Mouse (Mus musculus): ENCODE measurements around the gene Trim9.

Trim9 gene

GRCm38 (mm10) chr12:70347202-70347841, at the start of gene Trim9:
TSS of gene Trim9 (minus strand) at chr12:70347614.
- DNase-seq: peak; percentile 93

- no peak for DNase-seq
Measured at GRCm38 (mm10) chr12:70395061-70395460, 47.6 kb upstream of the Trim9 start.

- no peak for DNase-seq
Measured at GRCm38 (mm10) chr12:70391236-70391635, 43.8 kb upstream of the Trim9 start.

GRCm38 (mm10) chr12:70374976-70375375, 27.6 kb upstream of the Trim9 start:
- no peak for DNase-seq

GRCm38 (mm10) chr12:70372874-70373273, 25.5 kb upstream of the Trim9 start:
- no peak for DNase-seq

- no peak for DNase-seq
Measured at GRCm38 (mm10) chr12:70369348-70369747, 21.9 kb upstream of the Trim9 start.

GRCm38 (mm10) chr12:70368820-70369219, 21.4 kb upstream of the Trim9 start:
- DNase-seq: no peak

GRCm38 (mm10) chr12:70367326-70368248, 20.2 kb upstream of the Trim9 start:
- DNase-seq: peak; percentile 4

GRCm38 (mm10) chr12:70363016-70363415, 15.6 kb upstream of the Trim9 start:
- no peak for DNase-seq

GRCm38 (mm10) chr12:70360276-70360675, 12.9 kb upstream of the Trim9 start:
- peak; percentile 40 for DNase-seq

GRCm38 (mm10) chr12:70359443-70359842, 12.0 kb upstream of the Trim9 start:
- no peak for DNase-seq

GRCm38 (mm10) chr12:70354926-70355325, 7.5 kb upstream of the Trim9 start:
- no peak for DNase-seq

- DNase-seq: no peak
Measured at GRCm38 (mm10) chr12:70350490-70350889, 3.1 kb upstream of the Trim9 start.

- DNase-seq: no peak
Measured at GRCm38 (mm10) chr12:70349788-70350187, 2.4 kb upstream of the Trim9 start.

GRCm38 (mm10) chr12:70348026-70348425, 612 bp upstream of the Trim9 start:
- no peak for DNase-seq

GRCm38 (mm10) chr12:70346139-70347026, 1.0 kb downstream of the Trim9 start:
- DNase-seq: no peak

GRCm38 (mm10) chr12:70345531-70346138, 1.8 kb downstream of the Trim9 start:
- DNase-seq: no peak

- DNase-seq: no peak
Measured at GRCm38 (mm10) chr12:70335176-70335575, 12.2 kb downstream of the Trim9 start.

- no peak for DNase-seq
Measured at GRCm38 (mm10) chr12:70333253-70333805, 14.1 kb downstream of the Trim9 start.

- DNase-seq: no peak
Measured at GRCm38 (mm10) chr12:70329059-70329458, 18.4 kb downstream of the Trim9 start.

GRCm38 (mm10) chr12:70326956-70327355, 20.5 kb downstream of the Trim9 start:
- no peak for DNase-seq

- no peak for DNase-seq
Measured at GRCm38 (mm10) chr12:70326393-70326792, 21.0 kb downstream of the Trim9 start.
